Mouse (Mus musculus) CH12.LX (cell line): ENCODE results near the gene Klrb1f.

Source experiments
- CTCF ChIP-seq, 2 experiments: IDR thresholded peaks in 1 of 2; conservative IDR thresholded peaks in 1 of 2; 2 replicates each; pipeline ENCODE4 v1.5.1; 2011 to 2012; ENCODE audit warnings: low read depth in 2 of 2, low read length in 2 of 2, improper control_type of control experiment in 1 of 2, inconsistent platforms in 1 of 2, mild to moderate bottlenecking in 1 of 2, moderate library complexity in 1 of 2
- EP300 ChIP-seq: IDR thresholded peaks from 2 replicates; pipeline ENCODE4 v1.6.1; 2011; ENCODE audit warnings: low read length, improper control_type of control experiment
- IRF4 ChIP-seq: IDR thresholded peaks from 2 replicates; pipeline ENCODE4 v1.6.1; 2014; ENCODE audit warnings: low read depth, mild to moderate bottlenecking, inconsistent platforms, low read length, improper control_type of control experiment
- MAFK ChIP-seq: IDR thresholded peaks from 2 replicates; pipeline ENCODE4 v1.6.1; 2011; ENCODE audit warnings: low read length, improper control_type of control experiment; ENCODE audit not compliant: insufficient replicate concordance
- MYC ChIP-seq: IDR thresholded peaks from 2 replicates; pipeline ENCODE4 v1.6.1; 2011; ENCODE audit warnings: low read depth, mild to moderate bottlenecking, improper control_type of control experiment, low read length
- PAX5 ChIP-seq: IDR thresholded peaks from 2 replicates; pipeline ENCODE4 v1.6.1; 2012; ENCODE audit warnings: low read length, inconsistent platforms, mixed read lengths
- RCOR1 ChIP-seq: conservative IDR thresholded peaks from 2 replicates; pipeline ENCODE4 v1.6.1; 2012; ENCODE audit warnings: low read depth, mild to moderate bottlenecking, inconsistent platforms, low read length, improper control_type of control experiment
- SIN3A ChIP-seq: IDR thresholded peaks from 2 replicates; pipeline ENCODE4 v1.6.1; 2012; ENCODE audit warnings: low read length, improper control_type of control experiment, inconsistent platforms
- TCF12 ChIP-seq: IDR thresholded peaks from 2 replicates; pipeline ENCODE4 v1.6.1; 2014; ENCODE audit warnings: low read depth, mild to moderate bottlenecking, inconsistent platforms, low read length, improper control_type of control experiment
- USF1 ChIP-seq: IDR thresholded peaks from 2 replicates; pipeline ENCODE4 v1.6.1; 2014; ENCODE audit warnings: low read depth, mild to moderate bottlenecking, inconsistent platforms, low read length, improper control_type of control experiment
- USF2 ChIP-seq: conservative IDR thresholded peaks from 2 replicates; pipeline ENCODE4 v1.6.1; 2011; ENCODE audit warnings: low read depth, low read length, improper control_type of control experiment
- ZC3H11A ChIP-seq: IDR thresholded peaks from 2 replicates; pipeline ENCODE4 v1.6.1; 2012; ENCODE audit warnings: low read depth, mild to moderate bottlenecking, inconsistent platforms, low read length, improper control_type of control experiment

GRCm38 (mm10) chr6:129049596-129050251 is 4.0 kb downstream of the Klrb1f start:
- TF ChIP-seq EP300, result no peak
- TF ChIP-seq MAFK, result no peak
- TF ChIP-seq CTCF (conservative IDR thresholded peaks at IDR 0.05 in 1 of 2, IDR thresholded peaks at IDR 0.05 in 1 of 2; ENCODE audit: low read depth in 2 of 2, low read length in 2 of 2), result no peak
- TF ChIP-seq USF2, result no peak
- no peak for TF ChIP-seq SIN3A
- no peak for TF ChIP-seq RCOR1
- TF ChIP-seq MYC, result no peak
- no peak for TF ChIP-seq TCF12
- TF ChIP-seq ZC3H11A, result no peak
- no peak for TF ChIP-seq USF1
- no peak for TF ChIP-seq IRF4
- TF ChIP-seq PAX5, result no peak
